Mouse (Mus musculus): Measurements from ENCODE around the gene Ift46. TPM values are rescaled to one million over a fixed set of nuclear protein-coding genes. Genes with fewer than 3 reads are reported as not detected.

The Ift46 gene
- polyA plus RNA-seq (2016; fragmentation: Nextera tagmentation; extraction: Ambion mirVana) = 115 and 146 TPM in 2 replicates

- H3K27ac ChIP-seq = peak within 1 kb of the TSS; percentile 93
- peaks cover 11% of the 10 kb centered on the region for H3K4me1 ChIP-seq
- no peaks in the 10 kb centered on the region for H3K9me3 ChIP-seq (replicated peaks)
- under 1% methylated on average over 67 of the region's 82 CpGs for WGBS
- peak within 1 kb of the TSS; percentile 83 for H3K4me3 ChIP-seq
- DNase-seq (ENCODE audit: low spot score) = peak; percentile 95
- H3K27me3 ChIP-seq (ENCODE audit: low read depth, poor library complexity, severe bottlenecking) = no peaks in the 10 kb centered on the region
- H3K36me3 ChIP-seq = peaks cover 2% of the 10 kb centered on the region; the same call in 1 of the 2 replicates
Observed at GRCm38 (mm10) chr9:44767101-44768028, at the start of gene Ift46, which contains the start of gene Arcn1. TSS of gene Ift46 (plus strand) at chr9:44767908. TSS of gene Arcn1 (minus strand) at chr9:44767845.

- H3K9me3 ChIP-seq (replicated peaks) = no peaks in the 10 kb centered on the region
- peaks cover 44% of the 10 kb centered on the region for H3K4me1 ChIP-seq
- H3K27ac ChIP-seq = no peak overlapping the region
- H3K4me3 ChIP-seq = 0 out of 2 replicates have a peak overlapping the region, but pooled peaks have one; percentile 80
- no peak for DNase-seq (ENCODE audit: low spot score)
- no peaks in the 10 kb centered on the region for H3K27me3 ChIP-seq (ENCODE audit: low read depth, poor library complexity, severe bottlenecking)
- 91% methylated on average over 12 of the region's 12 CpGs for WGBS
- peaks cover 56% of the 10 kb centered on the region for H3K36me3 ChIP-seq
Observed at GRCm38 (mm10) chr9:44718937-44719631, 48.6 kb upstream of the Ift46 start.

- H3K9me3 ChIP-seq (replicated peaks) = no peaks in the 10 kb centered on the region
- WGBS = 81% methylated on average over 8 of the region's 8 CpGs
- peaks cover 56% of the 10 kb centered on the region for H3K36me3 ChIP-seq
- H3K4me1 ChIP-seq = peaks cover 51% of the 10 kb centered on the region
- DNase-seq (ENCODE audit: low spot score) = no peak
- peak overlapping the region; percentile 94 for H3K27ac ChIP-seq
- H3K27me3 ChIP-seq (ENCODE audit: low read depth, poor library complexity, severe bottlenecking) = no peaks in the 10 kb centered on the region
- peak overlapping the region; percentile 80 for H3K4me3 ChIP-seq
Observed at GRCm38 (mm10) chr9:44719632-44720357, 47.9 kb upstream of the Ift46 start.

GRCm38 (mm10) chr9:44720358-44721153, 47.2 kb upstream of the Ift46 start:
- Histone ChIP-seq H3K9me3 (replicated peaks) (no peaks in the 10 kb centered on the region), H3K27ac (peak overlapping the region; percentile 94), H3K4me3 (peak overlapping the region; percentile 80), H3K4me1 (peaks cover 55% of the 10 kb centered on the region), H3K27me3 (ENCODE audit: low read depth, poor library complexity, severe bottlenecking) (no peaks in the 10 kb centered on the region), H3K36me3 (peaks cover 51% of the 10 kb centered on the region)
- peak; percentile 50 for DNase-seq (ENCODE audit: low spot score)
- 25% methylated on average over 9 of the region's 9 CpGs for whole genome bisulfite sequencing

GRCm38 (mm10) chr9:44721154-44721876, 46.4 kb upstream of the Ift46 start:
- Histone ChIP-seq H3K9me3 (replicated peaks) (no peaks in the 10 kb centered on the region), H3K36me3 (peaks cover 50% of the 10 kb centered on the region), H3K27ac (peak overlapping the region; percentile 94), H3K4me3 (peak overlapping the region; percentile 80), H3K27me3 (ENCODE audit: low read depth, poor library complexity, severe bottlenecking) (no peaks in the 10 kb centered on the region), H3K4me1 (peaks cover 60% of the 10 kb centered on the region)
- 1% methylated on average over 40 of the region's 40 CpGs for WGBS
- peak; percentile 88 for DNase-seq (ENCODE audit: low spot score)

GRCm38 (mm10) chr9:44721877-44722186, 45.9 kb upstream of the Ift46 start:
- H3K36me3 ChIP-seq = peaks cover 50% of the 10 kb centered on the region
- H3K27me3 ChIP-seq (ENCODE audit: low read depth, poor library complexity, severe bottlenecking) = no peaks in the 10 kb centered on the region
- 80% methylated on average over 3 of the region's 3 CpGs for WGBS
- peak overlapping the region; percentile 94 for H3K27ac ChIP-seq
- H3K9me3 ChIP-seq (replicated peaks) = no peaks in the 10 kb centered on the region
- no peak for DNase-seq (ENCODE audit: low spot score)
- H3K4me1 ChIP-seq = peaks cover 65% of the 10 kb centered on the region
- peak overlapping the region; percentile 80; the same call in 1 of the 2 replicates for H3K4me3 ChIP-seq

- no peaks in the 10 kb centered on the region for H3K27me3 ChIP-seq (ENCODE audit: low read depth, poor library complexity, severe bottlenecking)
- peaks cover 72% of the 10 kb centered on the region for H3K4me1 ChIP-seq
- H3K9me3 ChIP-seq (replicated peaks) = no peaks in the 10 kb centered on the region
- H3K27ac ChIP-seq = no peak overlapping the region
- 85% methylated on average over 7 of the region's 7 CpGs for WGBS
- peaks cover 44% of the 10 kb centered on the region for H3K36me3 ChIP-seq
- no peak for DNase-seq (ENCODE audit: low spot score)
- H3K4me3 ChIP-seq = no peak overlapping the region
Observed at GRCm38 (mm10) chr9:44722575-44722974, 45.1 kb upstream of the Ift46 start.

- peak overlapping the region; percentile 63; the same call in 1 of the 2 replicates for H3K27ac ChIP-seq
- H3K4me3 ChIP-seq = no peak overlapping the region
- WGBS = 47% methylated on average over 7 of the region's 7 CpGs
- peaks cover 40% of the 10 kb centered on the region for H3K36me3 ChIP-seq
- no peaks in the 10 kb centered on the region for H3K9me3 ChIP-seq (replicated peaks)
- no peak for DNase-seq (ENCODE audit: low spot score)
- H3K27me3 ChIP-seq (ENCODE audit: low read depth, poor library complexity, severe bottlenecking) = no peaks in the 10 kb centered on the region
- peaks cover 70% of the 10 kb centered on the region for H3K4me1 ChIP-seq
Observed at GRCm38 (mm10) chr9:44723008-44723407, 44.7 kb upstream of the Ift46 start.

- H3K4me3 ChIP-seq = no peak overlapping the region
- no peaks in the 10 kb centered on the region for H3K9me3 ChIP-seq (replicated peaks)
- no peak for DNase-seq (ENCODE audit: low spot score)
- 73% methylated on average over 11 of the region's 11 CpGs for WGBS
- H3K4me1 ChIP-seq = peaks cover 70% of the 10 kb centered on the region
- no peaks in the 10 kb centered on the region for H3K27me3 ChIP-seq (ENCODE audit: low read depth, poor library complexity, severe bottlenecking)
- H3K27ac ChIP-seq = peak overlapping the region; percentile 63; the same call in 1 of the 2 replicates
- peaks cover 35% of the 10 kb centered on the region for H3K36me3 ChIP-seq
Observed at GRCm38 (mm10) chr9:44723521-44724041, 44.1 kb upstream of the Ift46 start.

- Histone ChIP-seq H3K27ac (peak overlapping the region; percentile 39; the same call in 1 of the 2 replicates), H3K27me3 (ENCODE audit: low read depth, poor library complexity, severe bottlenecking) (no peaks in the 10 kb centered on the region), H3K9me3 (replicated peaks) (no peaks in the 10 kb centered on the region), H3K36me3 (peaks cover 32% of the 10 kb centered on the region), H3K4me1 (peaks cover 68% of the 10 kb centered on the region), H3K4me3 (no peak overlapping the region)
- no peak for DNase-seq (ENCODE audit: low spot score)
- WGBS = 72% methylated on average over 6 of the region's 6 CpGs
Observed at GRCm38 (mm10) chr9:44724223-44724622, 43.5 kb upstream of the Ift46 start.

GRCm38 (mm10) chr9:44724665-44725064, 43.0 kb upstream of the Ift46 start:
- no peak for DNase-seq (ENCODE audit: low spot score)
- no peaks in the 10 kb centered on the region for H3K27me3 ChIP-seq (ENCODE audit: low read depth, poor library complexity, severe bottlenecking)
- H3K4me1 ChIP-seq = peaks cover 63% of the 10 kb centered on the region
- H3K36me3 ChIP-seq = peaks cover 31% of the 10 kb centered on the region
- no peaks in the 10 kb centered on the region for H3K9me3 ChIP-seq (replicated peaks)
- H3K27ac ChIP-seq = peak overlapping the region; percentile 39; the same call in 1 of the 2 replicates
- H3K4me3 ChIP-seq = no peak overlapping the region
- 53% methylated on average over 2 of the region's 2 CpGs for WGBS

Measured in limb, embryonic 10.5 days (tissue).